Mouse (Mus musculus) midbrain, embryonic 15.5 days (tissue): ENCODE results near the gene Ly6c1. TPM values are rescaled to one million over a fixed set of nuclear protein-coding genes. Genes with fewer than 3 reads are reported as not detected.
"Not testable (repeated sequence)": the region's sequence is repeated elsewhere in the genome, so short reads cannot be mapped to it uniquely, and the experiment has no call there.

ENCODE experiments used
- ATAC-seq: fragments of 200-750 bp; cut with Nextera tagmentation; replicated peaks from 2 replicates; pipeline ENCODE4 v1.8.0; 2017; ENCODE audit warnings: moderate TSS enrichment
- H3K27ac ChIP-seq: fragments of 300-500 bp; sonication (generic); 2 replicates; pipeline ENCODE4 v1.5.1; 2015; ENCODE audit warnings: mild to moderate bottlenecking, inconsistent platforms
- H3K27me3 ChIP-seq: fragments of 300-500 bp; sonication (generic); replicated peaks from 2 replicates; pipeline ENCODE4 v1.6.1; 2015; ENCODE audit warnings: inconsistent platforms
- H3K36me3 ChIP-seq: fragments of 300-500 bp; sonication (generic); replicated peaks from 2 replicates; pipeline ENCODE4 v1.6.1; 2015; ENCODE audit warnings: inconsistent platforms
- H3K4me1 ChIP-seq: fragments of 300-500 bp; sonication (generic); 2 replicates; pipeline ENCODE4 v1.6.1; 2015; ENCODE audit warnings: inconsistent platforms
- H3K4me2 ChIP-seq: fragments of 300-500 bp; sonication (generic); 2 replicates; pipeline ENCODE4 v1.6.1; 2015; ENCODE audit warnings: inconsistent platforms, mild to moderate bottlenecking, moderate library complexity
- H3K4me3 ChIP-seq: fragments of 300-500 bp; sonication (generic); 2 replicates; pipeline ENCODE4 v1.5.1; 2015; ENCODE audit warnings: mild to moderate bottlenecking, inconsistent platforms
- H3K9ac ChIP-seq: fragments of 300-500 bp; sonication (generic); 2 replicates; pipeline ENCODE4 v1.6.1; 2015; ENCODE audit warnings: mild to moderate bottlenecking, inconsistent platforms
- H3K9me3 ChIP-seq: fragments of 300-500 bp; sonication (generic); 2 replicates; pipeline ENCODE4 v1.6.1; 2016; ENCODE audit warnings: inconsistent platforms
- WGBS: fragments of 180-500 bp; shearing (Covaris S2); methylation state at CpG from one replicate; pipeline ENCODE4 v1.1.7; 2015; ENCODE audit warnings: mixed read lengths; 5-methylcytosine and 5-hydroxymethylcytosine counted together
- polyA plus RNA-seq: library from polyadenylated mRNA; unstranded; fragments of >200 nt; fragmentation: Nextera tagmentation; extraction: Ambion mirVana; gene quantifications from 2 replicates; pipeline ENCODE4 v1.2.1, GENCODE M21; 2015

Ly6c1 gene
- 5.3 and 6.4 TPM in 2 replicates for polyA plus RNA-seq

DNA sequence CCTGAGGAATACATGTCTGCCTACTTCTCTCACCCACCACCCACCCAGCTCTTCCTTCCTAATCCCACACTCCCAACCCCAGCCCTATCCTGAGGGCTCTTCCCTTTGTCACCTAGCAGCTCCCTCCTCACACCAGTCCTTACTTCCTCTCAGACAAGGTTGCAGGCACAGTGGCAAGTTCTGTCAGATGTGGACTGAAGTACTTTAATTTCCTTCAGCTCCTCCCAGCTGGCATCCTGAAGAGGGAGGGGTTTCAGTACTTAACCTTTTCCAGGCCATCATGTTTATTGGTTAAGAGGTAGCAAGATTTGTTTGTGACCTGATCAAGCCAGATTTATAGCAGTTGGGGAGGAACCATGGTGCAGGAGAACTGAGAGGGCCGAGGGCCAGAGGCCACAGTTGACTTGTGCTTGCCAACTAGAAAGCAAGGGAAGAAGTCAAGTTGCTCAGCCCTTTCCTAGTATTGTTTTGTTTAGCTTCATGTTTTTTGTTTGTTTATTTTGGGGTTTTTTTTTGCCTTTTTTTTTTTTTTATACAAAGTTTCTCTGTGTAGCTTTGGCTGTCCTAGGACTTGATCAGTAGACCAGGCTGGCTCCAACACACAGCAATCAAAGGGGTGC, at the start of gene Ly6c1:
Gene Ly6c1 (minus strand): TSS at position 189 of the 620 bp plus-strand sequence.
- H3K36me3 ChIP-seq, H3K9me3 ChIP-seq, H3K27me3 ChIP-seq, H3K27ac ChIP-seq, H3K4me1 ChIP-seq, H3K4me3 ChIP-seq, H3K4me2 ChIP-seq, ATAC-seq, H3K9ac ChIP-seq: not testable (repeated sequence)
- 90% methylated on average over 1 of the region's 1 CpGs for WGBS

DNA sequence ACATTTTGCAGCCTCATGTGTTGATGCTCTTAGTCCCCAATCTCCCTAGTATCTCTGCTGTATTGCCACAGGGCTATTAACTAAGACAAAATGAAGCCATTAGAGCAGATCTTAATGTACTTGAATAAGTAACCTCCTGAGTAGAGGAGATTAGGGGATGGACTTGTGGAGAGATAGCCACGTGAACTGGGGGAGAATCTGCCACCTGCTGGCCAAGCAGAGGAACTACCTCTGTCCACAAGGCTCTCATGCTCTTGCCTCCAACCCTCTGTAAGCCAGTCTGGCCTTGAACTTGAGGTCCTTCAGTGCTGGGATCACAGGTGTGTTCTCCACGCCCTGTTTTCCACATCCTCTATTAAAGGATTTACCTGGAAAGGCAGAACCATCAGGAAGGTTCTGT, 39.4 kb upstream of the Ly6c1 start:
- not testable (repeated sequence) for H3K27ac ChIP-seq, H3K9ac ChIP-seq, H3K27me3 ChIP-seq, H3K4me2 ChIP-seq, H3K9me3 ChIP-seq, H3K36me3 ChIP-seq, H3K4me1 ChIP-seq, H3K4me3 ChIP-seq, ATAC-seq
- WGBS: 8% methylated on average over 2 of the region's 2 CpGs

DNA sequence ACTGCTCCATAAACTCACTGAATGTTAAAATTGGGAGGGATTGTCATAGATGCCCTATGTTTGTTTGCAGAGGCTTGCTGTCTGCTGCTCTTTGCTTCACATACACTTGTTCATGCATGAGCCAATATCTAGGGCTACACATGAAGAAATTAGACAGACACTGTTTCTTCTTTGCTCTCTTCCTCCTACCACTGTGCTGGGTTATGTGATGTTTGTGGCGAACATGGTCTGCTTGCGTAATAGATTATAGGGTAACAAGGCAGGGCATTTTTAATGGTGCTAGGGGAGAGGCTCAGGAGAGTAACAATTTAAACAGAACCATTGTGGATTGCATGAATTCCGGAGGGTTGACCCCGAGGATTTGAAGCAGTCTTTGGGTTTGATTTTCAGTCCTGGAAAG, 21.3 kb upstream of the Ly6c1 start:
- ATAC-seq: no peak

DNA sequence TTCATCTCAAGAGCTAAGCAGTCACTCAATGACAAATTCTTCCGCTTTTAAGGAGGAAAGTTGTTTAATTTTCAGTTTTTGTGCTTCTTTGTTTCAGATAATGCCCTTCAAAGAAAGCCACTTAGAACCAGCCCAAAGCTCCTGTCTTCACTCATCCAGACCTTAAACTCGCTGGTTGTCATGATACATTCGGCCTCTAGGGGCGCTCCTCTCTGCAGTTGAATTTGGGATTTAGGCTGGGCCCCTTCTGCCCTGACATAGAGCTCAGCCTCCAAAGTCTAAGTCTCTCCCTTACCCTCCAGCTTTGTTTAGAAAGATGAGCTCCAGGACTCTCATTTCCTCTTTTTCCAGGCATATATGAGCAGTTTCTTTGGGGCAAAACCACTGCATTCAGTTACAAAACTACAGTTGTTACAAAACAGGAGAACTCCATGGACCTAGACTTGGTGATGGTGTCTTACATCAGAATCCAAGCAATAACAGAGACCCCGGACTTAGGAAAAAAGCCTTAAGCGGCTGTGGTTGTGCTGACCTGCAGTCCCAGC, 13.5 kb upstream of the Ly6c1 start:
- H3K36me3 ChIP-seq, H3K27me3 ChIP-seq, H3K4me2 ChIP-seq, H3K4me3 ChIP-seq, H3K4me1 ChIP-seq, ATAC-seq, H3K9me3 ChIP-seq, H3K9ac ChIP-seq, H3K27ac ChIP-seq: not testable (repeated sequence)
- 34% methylated on average over 6 of the region's 6 CpGs for WGBS

More for the DNA sequence above, 21.3 kb upstream of the Ly6c1 start:
- no peaks in the 10 kb centered on the region for H3K27me3 ChIP-seq
- no peak overlapping the region for H3K4me2 ChIP-seq
- 94% methylated on average over 4 of the region's 4 CpGs for WGBS
- no peaks in the 10 kb centered on the region for H3K36me3 ChIP-seq
- no peak overlapping the region for H3K9ac ChIP-seq
- H3K4me1 ChIP-seq: no peaks in the 10 kb centered on the region
- no peak overlapping the region for H3K27ac ChIP-seq
- no peaks in the 10 kb centered on the region for H3K9me3 ChIP-seq
- no peak overlapping the region for H3K4me3 ChIP-seq

DNA sequence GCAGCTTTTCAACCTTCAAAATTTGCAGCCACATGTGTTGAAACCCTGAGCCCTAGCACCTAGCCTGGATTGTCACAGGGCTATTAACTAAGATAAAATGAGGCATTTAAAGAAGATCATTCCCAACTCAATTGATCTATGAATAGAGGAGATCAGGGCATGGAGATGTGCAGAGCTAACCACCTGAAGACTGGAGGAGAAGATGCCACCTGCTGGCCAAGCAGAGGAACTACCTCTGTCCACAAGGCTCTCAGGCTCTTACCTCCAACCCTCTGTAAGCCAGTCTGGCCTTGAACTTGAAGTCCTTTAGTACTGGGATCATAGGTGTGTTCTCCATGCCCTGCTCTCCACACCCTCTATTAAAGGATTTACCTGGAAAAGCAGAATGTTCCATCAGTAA, 11.9 kb upstream of the Ly6c1 start:
- Histone ChIP-seq H3K27ac (no peak overlapping the region), H3K4me3 (no peak overlapping the region), H3K36me3 (no peaks in the 10 kb centered on the region), H3K27me3 (no peaks in the 10 kb centered on the region), H3K9me3 (no peaks in the 10 kb centered on the region), H3K4me1 (no peaks in the 10 kb centered on the region), H3K9ac (no peak overlapping the region), H3K4me2 (no peak overlapping the region)
- no peak for ATAC-seq

DNA sequence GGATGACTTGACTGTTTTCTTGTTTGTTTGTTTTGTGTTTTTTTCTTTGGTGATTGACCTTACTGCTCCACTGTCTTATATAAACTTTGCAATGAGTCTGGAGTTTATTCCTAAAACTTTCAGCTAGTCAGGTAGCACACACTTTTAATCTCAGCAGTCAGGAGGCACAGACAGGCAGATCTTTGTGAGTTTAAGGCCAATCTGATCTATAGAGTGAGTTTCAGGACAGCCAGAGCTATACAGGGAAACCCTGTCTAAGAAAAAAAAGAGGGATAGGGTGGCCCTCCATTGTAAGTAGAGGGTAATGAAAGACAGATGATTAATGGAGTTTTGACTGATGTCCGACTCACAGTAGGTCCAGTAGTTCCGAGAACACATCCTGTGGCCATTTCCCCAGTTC, 7.4 kb upstream of the Ly6c1 start:
- no peak overlapping the region for H3K4me3 ChIP-seq
- no peak overlapping the region for H3K4me2 ChIP-seq
- 86% methylated on average over 2 of the region's 2 CpGs for WGBS
- H3K27ac ChIP-seq: no peak overlapping the region
- H3K9ac ChIP-seq: no peak overlapping the region
- no peaks in the 10 kb centered on the region for H3K36me3 ChIP-seq
- H3K4me1 ChIP-seq: no peaks in the 10 kb centered on the region
- no peaks in the 10 kb centered on the region for H3K9me3 ChIP-seq
- no peaks in the 10 kb centered on the region for H3K27me3 ChIP-seq
- no peak for ATAC-seq

DNA sequence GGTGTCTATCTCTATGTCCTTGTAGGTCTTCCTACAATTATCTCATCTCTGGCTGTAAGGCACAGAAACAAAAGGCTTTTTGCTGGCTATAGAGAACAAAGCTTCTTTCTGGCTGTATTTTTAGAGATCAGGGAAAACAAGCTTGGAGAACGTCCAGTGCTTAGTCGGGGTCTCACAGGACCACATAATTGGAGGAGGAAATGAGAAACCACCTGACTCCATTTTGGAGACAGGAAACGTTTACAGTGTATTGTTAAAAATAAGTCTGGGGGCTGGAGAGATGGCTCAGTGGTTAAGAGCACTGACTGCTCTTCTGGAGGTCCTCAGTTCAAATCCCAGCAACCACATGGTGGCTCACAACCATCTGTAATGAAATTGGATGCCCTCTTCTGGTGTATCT, 6.8 kb upstream of the Ly6c1 start:
- H3K9me3 ChIP-seq, H3K27ac ChIP-seq, ATAC-seq, H3K4me2 ChIP-seq, H3K27me3 ChIP-seq, H3K4me1 ChIP-seq, H3K4me3 ChIP-seq, H3K36me3 ChIP-seq, H3K9ac ChIP-seq: not testable (repeated sequence)
- WGBS: 40% methylated on average over 3 of the region's 3 CpGs

DNA sequence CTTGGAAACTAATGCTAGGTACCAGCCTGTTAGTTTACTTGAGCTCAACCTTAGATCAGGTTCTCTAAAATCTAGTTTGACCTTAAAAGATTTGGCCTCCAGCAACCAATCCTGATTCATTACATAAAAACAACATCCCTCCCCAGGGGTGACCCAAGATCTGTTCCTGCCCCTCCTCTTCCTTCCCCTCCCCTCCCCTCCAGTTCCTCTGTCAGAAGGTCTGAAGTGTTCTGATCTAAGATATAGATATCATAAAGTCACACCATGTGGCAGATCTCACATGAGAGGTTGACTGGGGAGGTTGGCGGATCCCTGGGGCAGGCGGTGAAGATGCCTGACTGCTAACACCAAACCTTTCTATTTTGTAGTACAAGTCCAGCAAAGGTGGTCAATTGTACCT, 3.8 kb upstream of the Ly6c1 start:
- H3K4me2 ChIP-seq, H3K4me3 ChIP-seq, H3K4me1 ChIP-seq, H3K9me3 ChIP-seq, H3K27me3 ChIP-seq, ATAC-seq, H3K27ac ChIP-seq, H3K36me3 ChIP-seq, H3K9ac ChIP-seq: not testable (repeated sequence)
- WGBS: 97% methylated on average over 2 of the region's 2 CpGs

DNA sequence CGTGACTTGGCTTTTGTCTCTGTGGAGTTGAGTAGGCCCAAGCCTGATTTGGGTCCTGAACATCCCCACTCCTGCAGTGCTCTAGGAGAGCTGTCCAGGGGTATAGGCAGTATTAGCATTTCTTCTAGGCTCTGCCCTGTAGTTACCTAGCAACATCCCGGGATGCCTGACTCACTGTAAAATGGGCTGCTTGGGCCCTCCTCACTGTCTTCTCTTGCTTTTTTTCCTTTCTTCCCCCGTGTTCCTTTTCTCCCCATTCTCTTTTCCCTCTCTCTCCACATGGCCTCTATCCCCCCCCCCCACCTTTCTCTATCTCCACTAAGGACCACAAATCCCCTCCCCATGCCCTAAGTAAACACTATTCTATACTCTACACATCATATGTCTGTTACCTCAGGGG, 2.5 kb upstream of the Ly6c1 start:
- H3K4me2 ChIP-seq, H3K36me3 ChIP-seq, H3K27ac ChIP-seq, H3K9me3 ChIP-seq, H3K4me3 ChIP-seq, H3K4me1 ChIP-seq, ATAC-seq, H3K27me3 ChIP-seq, H3K9ac ChIP-seq: not testable (repeated sequence)
- 53% methylated on average over 3 of the region's 3 CpGs for WGBS

DNA sequence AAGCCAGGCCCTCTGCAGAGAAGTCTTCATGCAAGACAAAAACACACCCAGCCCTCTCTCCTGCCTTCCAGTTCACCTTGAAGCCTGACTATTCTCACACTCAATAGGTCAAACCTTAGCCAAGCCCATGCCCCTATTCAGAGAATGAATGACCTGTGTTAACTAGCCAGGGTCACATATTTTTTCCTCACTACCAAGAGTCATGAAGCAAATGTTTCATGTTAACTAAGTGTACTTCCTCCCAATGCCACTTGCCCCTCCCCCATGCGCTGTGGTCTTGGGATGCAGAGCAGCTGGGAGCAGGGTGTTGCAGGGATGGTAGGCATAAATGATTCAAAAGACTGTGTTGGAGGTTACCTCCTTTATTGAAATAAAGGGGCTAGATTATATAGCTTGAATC, 2.0 kb upstream of the Ly6c1 start:
- H3K4me2 ChIP-seq, H3K4me1 ChIP-seq, H3K9ac ChIP-seq, H3K36me3 ChIP-seq, H3K27ac ChIP-seq, H3K27me3 ChIP-seq, ATAC-seq, H3K9me3 ChIP-seq, H3K4me3 ChIP-seq: not testable (repeated sequence)
- WGBS: 92% methylated on average over 1 of the region's 1 CpGs

DNA sequence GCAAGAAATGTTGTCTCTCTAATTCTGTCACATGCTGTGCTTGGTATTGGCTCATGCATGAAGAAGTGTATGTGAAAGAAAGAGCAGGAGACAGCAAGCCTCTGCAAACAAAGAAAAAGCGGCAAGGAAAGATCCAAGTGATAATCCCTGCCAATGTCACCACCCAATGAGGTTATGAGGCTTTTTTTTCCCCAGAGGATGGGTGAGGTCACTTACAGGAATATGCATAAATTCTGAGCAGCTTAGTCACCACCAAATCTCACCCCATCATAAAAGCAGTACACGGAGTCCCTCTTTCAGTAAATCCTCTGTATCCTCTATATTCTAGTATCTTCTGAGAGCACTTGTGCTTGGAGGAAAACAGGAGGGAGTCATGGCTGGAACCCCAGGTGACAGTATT, 1.2 kb upstream of the Ly6c1 start:
- H3K4me3 ChIP-seq, H3K9me3 ChIP-seq, H3K4me1 ChIP-seq, ATAC-seq, H3K27ac ChIP-seq, H3K36me3 ChIP-seq, H3K9ac ChIP-seq, H3K27me3 ChIP-seq, H3K4me2 ChIP-seq: not testable (repeated sequence)
- 61% methylated on average over 2 of the region's 2 CpGs for WGBS

DNA sequence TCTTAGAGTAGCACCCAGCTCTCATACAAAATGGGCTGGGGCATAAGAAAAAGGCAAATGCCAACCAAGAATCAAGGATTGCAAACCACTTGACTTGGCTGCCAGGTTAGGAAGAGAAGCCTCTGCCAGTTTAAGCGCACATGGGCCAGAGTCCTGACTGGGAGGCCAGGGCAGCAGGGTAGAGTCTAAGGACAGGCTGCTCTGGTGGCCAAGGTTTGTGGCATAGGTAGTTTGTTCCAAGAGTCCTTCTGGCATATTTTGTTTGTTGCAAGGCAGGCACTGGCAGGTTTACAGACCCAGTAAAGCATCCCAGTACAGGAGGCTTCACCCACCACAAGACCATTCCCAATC, 685 bp downstream of the Ly6c1 start:
- not testable (repeated sequence) for H3K27ac ChIP-seq, H3K27me3 ChIP-seq, ATAC-seq, H3K36me3 ChIP-seq, H3K4me3 ChIP-seq, H3K4me2 ChIP-seq, H3K9ac ChIP-seq, H3K4me1 ChIP-seq, H3K9me3 ChIP-seq
- 100% methylated on average over 1 of the region's 1 CpGs for WGBS

DNA sequence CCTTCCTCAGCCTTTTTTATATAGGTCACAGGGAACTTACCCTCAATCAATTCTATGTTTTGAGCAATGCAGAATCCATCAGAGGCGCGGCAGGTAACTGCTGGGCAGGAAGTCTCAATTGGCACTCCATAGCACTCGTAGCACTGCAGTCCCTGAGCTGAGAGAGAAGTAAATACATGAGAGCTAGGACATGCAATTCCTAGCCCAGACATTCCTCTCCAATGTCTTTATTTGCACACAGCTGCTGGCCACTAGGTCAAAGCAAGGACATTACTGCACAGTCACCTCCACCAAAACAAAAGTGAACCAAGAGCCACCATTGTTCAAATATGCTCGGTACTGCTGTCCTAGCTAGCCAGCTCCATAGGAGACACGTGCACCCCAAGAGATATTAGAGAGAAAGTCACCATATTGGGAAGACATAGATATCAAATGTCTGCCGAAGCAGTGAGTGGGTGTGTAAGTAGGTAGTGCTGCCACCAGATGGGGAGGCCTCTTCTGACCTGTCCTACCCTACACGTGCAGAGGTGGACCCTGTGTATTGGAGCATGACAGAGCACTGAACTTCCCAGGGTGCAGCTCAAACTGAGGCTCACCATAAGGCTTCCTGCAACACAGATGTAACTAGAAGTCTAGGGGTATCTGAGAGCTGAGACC, 1.2 kb downstream of the Ly6c1 start:
- H3K4me3 ChIP-seq, H3K36me3 ChIP-seq, H3K9ac ChIP-seq, ATAC-seq, H3K4me1 ChIP-seq, H3K27ac ChIP-seq, H3K27me3 ChIP-seq, H3K9me3 ChIP-seq, H3K4me2 ChIP-seq: not testable (repeated sequence)
- WGBS: 79% methylated on average over 5 of the region's 7 CpGs
